Mouse (Mus musculus): ENCODE data around the gene Mtfp1.

The Mtfp1 gene

GRCm38 (mm10) chr11:4080219-4080618 lies 15.0 kb downstream of the Mtfp1 start:
- DNase-seq (ENCODE audit: extremely low spot score), result peak; percentile 44

GRCm38 (mm10) chr11:4078267-4078933 lies 16.8 kb downstream of the Mtfp1 start:
- no peak for DNase-seq (ENCODE audit: extremely low spot score)

- DNase-seq (ENCODE audit: extremely low spot score), result peak; percentile 54
Measured at GRCm38 (mm10) chr11:4076633-4077032, 18.6 kb downstream of the Mtfp1 start.

- no peak for DNase-seq (ENCODE audit: extremely low spot score)
Measured at GRCm38 (mm10) chr11:4069664-4070063, 25.6 kb downstream of the Mtfp1 start.

GRCm38 (mm10) chr11:4064627-4065122 lies 30.6 kb downstream of the Mtfp1 start, which contains the start of gene Sec14l3:
TSS of gene Sec14l3 (plus strand) at chr11:4064841.
- no peak for DNase-seq (ENCODE audit: extremely low spot score)

- no peak for DNase-seq (ENCODE audit: extremely low spot score)
Measured at GRCm38 (mm10) chr11:4062981-4063380, 32.3 kb downstream of the Mtfp1 start.

- no peak for DNase-seq (ENCODE audit: extremely low spot score)
Measured at GRCm38 (mm10) chr11:4062523-4062922, 32.7 kb downstream of the Mtfp1 start.

- DNase-seq (ENCODE audit: extremely low spot score), result no peak
Measured at GRCm38 (mm10) chr11:4060866-4061575, 34.2 kb downstream of the Mtfp1 start.

- DNase-seq (ENCODE audit: extremely low spot score), result peak; percentile 68
Measured at GRCm38 (mm10) chr11:4053586-4053985, 41.7 kb downstream of the Mtfp1 start.

- DNase-seq (ENCODE audit: extremely low spot score), result no peak
Measured at GRCm38 (mm10) chr11:4048438-4048837, 46.8 kb downstream of the Mtfp1 start.

GRCm38 (mm10) chr11:4047766-4048165 lies 47.5 kb downstream of the Mtfp1 start:
- no peak for DNase-seq (ENCODE audit: extremely low spot score)

- no peak for DNase-seq (ENCODE audit: extremely low spot score)
Measured at GRCm38 (mm10) chr11:4046526-4046925, 48.7 kb downstream of the Mtfp1 start.

- DNase-seq (ENCODE audit: extremely low spot score), result no peak
Measured at GRCm38 (mm10) chr11:4043081-4043480, 52.2 kb downstream of the Mtfp1 start.
